Mouse (Mus musculus) hindbrain, embryonic 15.5 days (tissue): ENCODE measurements at regions not wholly inside any gene's neighbourhood (a gene's known extent, or its start where the extent isn't known, plus 50 kb on each side); places are given as distances from the start of the nearest gene placed in this dataset.
"Not testable (repeated sequence)": the region's sequence is repeated elsewhere in the genome, so short reads cannot be mapped to it uniquely, and the experiment has no call there.

Source experiments
- ATAC-seq: fragments of 200-750 bp; cut with Nextera tagmentation; 2 replicates; pipeline ENCODE4 v1.8.0; 2017; ENCODE audit warnings: low read depth, moderate number of reproducible peaks, moderate TSS enrichment; ENCODE audit not compliant: low FRiP score
- H3K27ac ChIP-seq: fragments of 300-500 bp; sonication (generic); replicated peaks from 2 replicates; pipeline ENCODE4 v1.5.1; 2015; ENCODE audit warnings: mild to moderate bottlenecking, inconsistent platforms
- H3K27me3 ChIP-seq: fragments of 300-500 bp; sonication (generic); 2 replicates; pipeline ENCODE4 v1.6.1; 2015; ENCODE audit warnings: control low read depth, inconsistent platforms
- H3K36me3 ChIP-seq: fragments of 300-500 bp; sonication (generic); 2 replicates; pipeline ENCODE4 v1.6.1; 2015; ENCODE audit warnings: control low read depth, inconsistent platforms
- H3K4me1 ChIP-seq: fragments of 300-500 bp; sonication (generic); replicated peaks from 2 replicates; pipeline ENCODE4 v1.6.1; 2015; ENCODE audit warnings: control low read depth, inconsistent platforms
- H3K4me2 ChIP-seq: fragments of 300-500 bp; sonication (generic); 2 replicates; pipeline ENCODE4 v1.6.1; 2015; ENCODE audit warnings: moderate library complexity, mild to moderate bottlenecking, inconsistent platforms
- H3K4me3 ChIP-seq: fragments of 300-500 bp; sonication (generic); 2 replicates; pipeline ENCODE4 v1.5.1; 2015; ENCODE audit warnings: mild to moderate bottlenecking, inconsistent platforms
- H3K9ac ChIP-seq: fragments of 300-500 bp; sonication (generic); 2 replicates; pipeline ENCODE4 v1.6.1; 2015; ENCODE audit warnings: inconsistent platforms
- H3K9me3 ChIP-seq: fragments of 300-500 bp; sonication (generic); 2 replicates; pipeline ENCODE4 v1.6.1; 2016; ENCODE audit warnings: control low read depth, inconsistent platforms
- whole genome bisulfite sequencing: fragments of 180-500 bp; shearing (Covaris S2); methylation state at CpG from one replicate; pipeline ENCODE4 v1.1.7; 2015; 5-methylcytosine and 5-hydroxymethylcytosine counted together

GRCm38 (mm10) chr2:128294610-128295009 is 168.8 kb downstream of the Bcl2l11 start:
- Histone ChIP-seq H3K36me3 (no peaks in the 10 kb centered on the region), H3K4me1 (no peaks in the 10 kb centered on the region), H3K9me3 (no peaks in the 10 kb centered on the region), H3K4me2 (no peak overlapping the region), H3K27ac (no peak overlapping the region), H3K4me3 (no peak overlapping the region), H3K27me3 (no peaks in the 10 kb centered on the region), H3K9ac (no peak overlapping the region)
- no peak for ATAC-seq
- WGBS, result 72% methylated on average over 3 of the region's 3 CpGs

- Histone ChIP-seq H3K4me2 (no peak overlapping the region), H3K9ac (no peak overlapping the region), H3K4me1 (no peaks in the 10 kb centered on the region), H3K27ac (no peak overlapping the region), H3K27me3 (no peaks in the 10 kb centered on the region), H3K4me3 (no peak overlapping the region), H3K9me3 (no peaks in the 10 kb centered on the region), H3K36me3 (no peaks in the 10 kb centered on the region)
- WGBS, result 77% methylated on average over 11 of the region's 11 CpGs
- no peak for ATAC-seq
These were observed 169.2 kb downstream of the Bcl2l11 start for GRCm38 (mm10) chr2:128295018-128295424.

- no peaks in the 10 kb centered on the region for H3K9me3 ChIP-seq
- H3K4me1 ChIP-seq, result no peaks in the 10 kb centered on the region
- H3K27me3 ChIP-seq, result no peaks in the 10 kb centered on the region
- H3K27ac ChIP-seq, result no peak overlapping the region
- H3K36me3 ChIP-seq, result no peaks in the 10 kb centered on the region
- ATAC-seq, result no peak
- WGBS, result 74% methylated on average over 3 of the region's 3 CpGs
- no peak overlapping the region for H3K9ac ChIP-seq
- H3K4me2 ChIP-seq, result no peak overlapping the region
- no peak overlapping the region for H3K4me3 ChIP-seq
These were observed 169.9 kb downstream of the Bcl2l11 start for GRCm38 (mm10) chr2:128295726-128296234.

- not testable (repeated sequence) for H3K4me3 ChIP-seq, H3K27ac ChIP-seq, ATAC-seq, H3K9me3 ChIP-seq, H3K4me1 ChIP-seq, H3K4me2 ChIP-seq, H3K9ac ChIP-seq, H3K27me3 ChIP-seq, H3K36me3 ChIP-seq
- 84% methylated on average over 5 of the region's 5 CpGs for WGBS
These were observed 170.6 kb downstream of the Bcl2l11 start for GRCm38 (mm10) chr2:128296423-128296822.

GRCm38 (mm10) chr2:128296897-128297296 is 171.1 kb downstream of the Bcl2l11 start:
- H3K27ac ChIP-seq, result no peak overlapping the region
- WGBS, result 63% methylated on average over 5 of the region's 5 CpGs
- no peaks in the 10 kb centered on the region for H3K9me3 ChIP-seq
- H3K27me3 ChIP-seq, result no peaks in the 10 kb centered on the region
- ATAC-seq, result no peak
- no peak overlapping the region for H3K4me2 ChIP-seq
- no peak overlapping the region for H3K9ac ChIP-seq
- no peaks in the 10 kb centered on the region for H3K4me1 ChIP-seq
- H3K4me3 ChIP-seq, result no peak overlapping the region
- no peaks in the 10 kb centered on the region for H3K36me3 ChIP-seq

- Histone ChIP-seq H3K4me3 (no peak overlapping the region), H3K27me3 (no peaks in the 10 kb centered on the region), H3K9me3 (no peaks in the 10 kb centered on the region), H3K4me1 (no peaks in the 10 kb centered on the region), H3K27ac (no peak overlapping the region), H3K36me3 (no peaks in the 10 kb centered on the region), H3K9ac (no peak overlapping the region), H3K4me2 (no peak overlapping the region)
- no peak for ATAC-seq
- WGBS, result 73% methylated on average over 5 of the region's 5 CpGs
These were observed 172.0 kb downstream of the Bcl2l11 start for GRCm38 (mm10) chr2:128297821-128298220.

GRCm38 (mm10) chr2:128298996-128299395 is 173.2 kb downstream of the Bcl2l11 start:
- Histone ChIP-seq H3K4me1 (peaks cover under 1% of the 10 kb centered on the region; the same call in 1 of the 2 replicates), H3K27ac (no peak overlapping the region), H3K9ac (no peak overlapping the region), H3K27me3 (no peaks in the 10 kb centered on the region), H3K4me3 (no peak overlapping the region), H3K36me3 (no peaks in the 10 kb centered on the region), H3K9me3 (no peaks in the 10 kb centered on the region), H3K4me2 (no peak overlapping the region)
- ATAC-seq, result no peak
- WGBS, result 85% methylated on average over 8 of the region's 8 CpGs

- Histone ChIP-seq H3K4me2 (no peak overlapping the region), H3K9ac (no peak overlapping the region), H3K27me3 (no peaks in the 10 kb centered on the region), H3K9me3 (no peaks in the 10 kb centered on the region), H3K4me3 (no peak overlapping the region), H3K36me3 (no peaks in the 10 kb centered on the region), H3K27ac (no peak overlapping the region), H3K4me1 (peaks cover 9% of the 10 kb centered on the region)
- ATAC-seq, result no peak
- WGBS, result 60% methylated on average over 8 of the region's 8 CpGs
These were observed 175.9 kb downstream of the Bcl2l11 start for GRCm38 (mm10) chr2:128301709-128302108.

- 21% methylated on average over 12 of the region's 12 CpGs for WGBS
- Histone ChIP-seq H3K27me3 (no peaks in the 10 kb centered on the region), H3K36me3 (no peaks in the 10 kb centered on the region), H3K27ac (no peak overlapping the region), H3K4me1 (peaks cover 9% of the 10 kb centered on the region), H3K9me3 (no peaks in the 10 kb centered on the region), H3K4me2 (peak overlapping the region; percentile 17; the same call in 1 of the 2 replicates), H3K4me3 (no peak overlapping the region), H3K9ac (0 out of 2 replicates have a peak overlapping the region, but pooled peaks have one; percentile 13)
- ATAC-seq, result no peak
These were observed 178.3 kb downstream of the Bcl2l11 start for GRCm38 (mm10) chr2:128304063-128304712.

GRCm38 (mm10) chr2:128306693-128307092 is 180.9 kb downstream of the Bcl2l11 start:
- peaks cover 18% of the 10 kb centered on the region for H3K4me1 ChIP-seq
- H3K4me2 ChIP-seq, result no peak overlapping the region
- no peaks in the 10 kb centered on the region for H3K27me3 ChIP-seq
- no peak overlapping the region for H3K9ac ChIP-seq
- H3K4me3 ChIP-seq, result no peak overlapping the region
- H3K36me3 ChIP-seq, result no peaks in the 10 kb centered on the region
- H3K27ac ChIP-seq, result no peak overlapping the region
- 86% methylated on average over 6 of the region's 6 CpGs for WGBS
- ATAC-seq, result no peak
- H3K9me3 ChIP-seq, result no peaks in the 10 kb centered on the region

GRCm38 (mm10) chr2:128309541-128310030 is 183.7 kb downstream of the Bcl2l11 start:
- ATAC-seq, result no peak
- H3K4me2 ChIP-seq, result no peak overlapping the region
- H3K4me3 ChIP-seq, result no peak overlapping the region
- peaks cover 27% of the 10 kb centered on the region for H3K4me1 ChIP-seq
- H3K36me3 ChIP-seq, result no peaks in the 10 kb centered on the region
- WGBS, result 36% methylated on average over 10 of the region's 10 CpGs
- no peak overlapping the region for H3K27ac ChIP-seq
- H3K27me3 ChIP-seq, result no peaks in the 10 kb centered on the region
- no peak overlapping the region for H3K9ac ChIP-seq
- no peaks in the 10 kb centered on the region for H3K9me3 ChIP-seq

GRCm38 (mm10) chr2:128310081-128310480 is 184.2 kb downstream of the Bcl2l11 start:
- H3K4me3 ChIP-seq, result no peak overlapping the region
- H3K4me1 ChIP-seq, result peaks cover 25% of the 10 kb centered on the region
- H3K9ac ChIP-seq, result no peak overlapping the region
- no peak overlapping the region for H3K4me2 ChIP-seq
- no peak for ATAC-seq
- H3K9me3 ChIP-seq, result no peaks in the 10 kb centered on the region
- H3K27me3 ChIP-seq, result no peaks in the 10 kb centered on the region
- WGBS, result 32% methylated on average over 5 of the region's 5 CpGs
- H3K36me3 ChIP-seq, result no peaks in the 10 kb centered on the region
- H3K27ac ChIP-seq, result no peak overlapping the region
